Mouse (Mus musculus) adrenal gland, postnatal 4 days (tissue): ENCODE measurements around the gene 2610507B11Rik. TPM values are rescaled to one million over a fixed set of nuclear protein-coding genes. Genes with fewer than 3 reads are reported as not detected.
"Not testable (repeated sequence)": the region's sequence is repeated elsewhere in the genome, so short reads cannot be mapped to it uniquely, and the experiment has no call there.

Experiments used
- DNase-seq, 2 experiments: peaks; one replicate each; pipeline ENCODE4 v3.0.0; 2021 to 2022; ENCODE audit warnings: low spot score in 2 of 2, mixed read lengths in 2 of 2
- long read RNA-seq, 2 experiments: library from polyadenylated mRNA; stranded (forward); transcript quantifications; one replicate each; pipeline ENCODE4 v2.0.0; 2021
- total RNA-seq, 2 experiments: library from RNA; stranded (reverse); gene quantifications; 2 replicates each; pipeline ENCODE4 v1.2.3; 2021

The 2610507B11Rik gene
- 100 to 1,000 TPM; 137 to 138 TPM for total RNA-seq
- long read RNA-seq, experiment 1, full-length matches to known transcripts, result 3 of 20 reads
- long read RNA-seq, experiment 1, partial matches to known transcripts, result 16 of 20 reads
- long read RNA-seq, experiment 1, other reads (novel, unspliced or antisense), result 1 of 20 reads
- long read RNA-seq, experiment 2, full-length matches to known transcripts, result 5 of 62 reads
- long read RNA-seq, experiment 2, partial matches to known transcripts, result 53 of 62 reads
- long read RNA-seq, experiment 2, other reads (novel, unspliced or antisense), result 4 of 62 reads

DNA sequence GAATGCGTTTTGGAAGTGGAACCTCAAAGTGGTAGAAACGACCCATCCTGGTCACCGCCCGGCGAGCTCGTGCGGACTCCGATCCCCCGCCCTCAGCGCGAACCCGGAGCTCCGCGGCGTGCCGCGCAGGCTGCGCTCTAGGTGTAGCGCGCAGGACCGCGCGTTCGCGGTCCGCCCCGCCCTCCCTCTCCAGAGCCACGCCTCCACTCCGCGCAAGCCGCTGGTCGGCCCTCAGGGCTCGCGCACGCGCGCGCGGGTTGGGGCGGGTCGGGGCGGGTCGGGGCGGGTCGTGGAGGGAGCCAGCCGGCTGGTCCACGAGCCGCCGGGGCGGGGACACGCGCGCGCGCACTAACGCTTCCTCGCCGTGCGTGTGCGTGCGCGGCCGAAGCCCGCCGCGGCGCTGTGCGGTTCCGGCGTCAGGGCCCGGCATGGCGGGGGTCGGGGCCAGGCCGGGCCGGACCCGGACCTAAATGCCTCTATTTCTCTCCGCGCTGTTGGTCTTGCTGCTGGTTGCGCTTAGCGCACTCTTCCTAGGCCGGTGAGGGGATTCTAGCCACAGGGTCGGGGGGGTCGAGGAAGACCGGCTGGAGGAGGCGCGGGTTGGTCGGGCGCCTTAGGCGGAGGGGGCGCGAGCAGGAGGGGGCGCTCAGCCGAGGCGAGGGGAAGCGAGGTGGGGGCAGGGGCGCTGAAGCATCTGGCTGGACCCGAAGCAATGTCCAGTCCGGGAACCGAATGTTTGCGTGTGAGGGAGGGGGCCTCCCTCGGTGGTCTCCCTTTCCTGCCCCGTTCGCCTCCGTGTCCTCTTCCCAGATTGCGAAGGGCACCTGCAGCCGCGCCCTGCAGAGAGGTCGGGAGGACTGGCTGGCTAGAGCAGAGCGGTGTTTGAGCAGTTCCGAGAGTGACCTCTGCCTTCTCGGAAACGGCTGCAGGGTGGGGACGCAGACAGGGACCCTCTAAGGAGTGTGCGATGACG, at the start of gene 2610507B11Rik:
2610507B11Rik (plus strand) TSS at position 373 of the 973 bp plus-strand sequence.
- DNase-seq, result peak; percentile 82 to 89

GRCm38 (mm10) chr11:78213086-78213817, 48.3 kb upstream of the 2610507B11Rik start:
- no peak for DNase-seq

DNA sequence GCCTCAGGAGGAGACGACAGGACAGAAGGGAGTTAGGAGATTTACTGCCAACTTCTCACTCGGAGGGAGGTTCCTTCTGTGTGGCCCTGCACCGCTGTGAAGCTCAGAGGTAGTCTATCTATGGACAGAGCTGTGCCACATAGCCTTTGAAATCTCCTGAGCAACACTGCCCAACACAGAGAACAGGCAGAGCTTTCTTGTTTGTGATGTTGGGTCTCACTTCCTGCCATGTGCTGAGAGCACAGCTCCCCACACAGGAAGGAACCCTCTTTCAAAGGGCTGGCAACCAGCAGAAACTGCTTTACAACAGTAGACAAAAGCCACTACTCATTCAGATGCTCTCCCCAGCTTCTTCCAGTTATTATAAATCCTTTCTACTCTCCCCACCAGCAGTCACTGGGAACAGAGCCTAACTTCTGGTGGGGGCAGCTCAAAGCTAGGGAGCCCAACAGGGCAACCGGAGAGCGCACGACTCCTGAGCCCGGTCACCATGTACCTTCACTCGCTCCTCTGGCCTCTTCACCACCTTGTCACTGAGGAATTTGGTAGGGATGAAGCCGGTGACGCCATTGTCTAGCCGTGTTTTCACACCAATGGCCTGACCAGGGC, 45.7 kb upstream of the 2610507B11Rik start:
- DNase-seq, result no peak

DNA sequence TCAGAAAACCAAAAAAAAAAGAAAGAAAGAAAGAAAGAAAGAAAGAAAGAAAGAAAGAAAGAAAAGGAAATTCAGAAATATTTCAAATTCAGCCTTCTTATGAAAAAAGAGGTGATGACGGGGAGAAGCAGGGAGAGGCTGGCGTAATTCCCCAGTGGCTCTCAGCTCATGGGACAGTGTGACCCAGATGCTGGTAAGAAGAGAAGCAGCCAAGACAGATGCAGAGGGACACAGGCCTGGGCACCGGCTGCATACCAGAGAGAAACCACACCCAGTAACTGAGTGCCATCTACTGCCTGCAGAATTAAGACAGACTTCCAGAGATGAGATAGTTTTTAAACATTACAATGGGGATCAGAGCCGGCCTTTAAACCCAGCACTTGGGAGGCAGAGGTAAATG, 38.0 kb upstream of the 2610507B11Rik start:
- DNase-seq, result no peak

- DNase-seq, result no peak
Measured at GRCm38 (mm10) chr11:78231518-78231917, 30.0 kb upstream of the 2610507B11Rik start.

GRCm38 (mm10) chr11:78240193-78240857, 21.2 kb upstream of the 2610507B11Rik start:
- no peak for DNase-seq

DNA sequence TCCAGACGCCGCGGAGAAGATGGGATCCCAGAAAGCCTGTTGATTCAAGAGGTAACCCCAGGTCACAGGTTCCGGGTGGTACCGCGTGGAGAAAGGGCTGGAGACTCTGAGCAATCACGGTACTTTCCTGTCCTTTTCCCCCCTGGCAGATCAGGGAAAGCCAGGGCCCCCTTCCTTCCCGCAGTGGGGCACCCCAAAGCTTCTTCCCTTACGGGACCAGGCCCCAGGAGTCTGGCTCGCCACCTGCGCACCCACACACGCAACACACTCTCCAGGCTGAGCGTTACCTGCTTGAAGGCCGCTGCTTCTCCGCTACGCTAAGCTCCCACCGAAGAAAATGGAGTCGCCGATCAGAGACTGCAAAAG, 16.3 kb upstream of the 2610507B11Rik start:
- DNase-seq, result no peak

GRCm38 (mm10) chr11:78245627-78246317, 15.8 kb upstream of the 2610507B11Rik start, which contains the start of the genes Sdf2 and Supt6:
Gene Sdf2 (plus strand): TSS chr11:78245746.
Gene Supt6 (minus strand): TSS chr11:78245987.
- DNase-seq, result peak; percentile 56 to 81

DNA sequence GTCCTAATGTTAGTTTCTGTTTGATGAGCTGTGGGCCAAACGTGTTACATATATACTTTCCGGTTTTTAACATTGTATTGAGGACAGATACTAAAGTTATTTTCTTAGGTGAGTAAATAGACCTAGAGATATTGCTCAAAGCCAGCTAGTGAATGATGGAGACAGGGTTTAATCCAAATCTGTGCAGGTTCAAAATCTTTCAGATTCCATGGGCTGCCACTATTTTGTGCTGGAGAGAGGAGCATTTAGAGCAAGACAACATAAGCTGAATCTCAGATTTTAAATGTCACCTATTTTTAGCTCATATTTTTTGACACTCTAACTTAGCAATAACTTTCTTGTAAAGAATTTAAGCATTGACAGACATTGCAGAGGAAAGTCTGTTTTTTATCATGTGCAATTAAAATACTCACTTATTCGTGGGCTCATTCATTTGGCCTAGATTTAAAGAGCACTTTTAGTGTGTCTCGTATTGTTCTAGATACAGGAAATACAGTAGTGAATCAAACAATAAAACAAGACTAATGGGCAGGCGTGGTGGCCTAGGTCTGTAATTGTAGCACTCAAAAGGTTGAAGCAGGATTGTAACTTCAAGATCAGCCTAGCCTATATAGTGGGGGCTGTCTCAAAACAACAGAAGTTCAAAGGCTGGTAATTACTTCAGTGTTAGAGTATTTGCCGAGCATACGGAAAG, 15.1 kb upstream of the 2610507B11Rik start:
- no peak for DNase-seq

DNA sequence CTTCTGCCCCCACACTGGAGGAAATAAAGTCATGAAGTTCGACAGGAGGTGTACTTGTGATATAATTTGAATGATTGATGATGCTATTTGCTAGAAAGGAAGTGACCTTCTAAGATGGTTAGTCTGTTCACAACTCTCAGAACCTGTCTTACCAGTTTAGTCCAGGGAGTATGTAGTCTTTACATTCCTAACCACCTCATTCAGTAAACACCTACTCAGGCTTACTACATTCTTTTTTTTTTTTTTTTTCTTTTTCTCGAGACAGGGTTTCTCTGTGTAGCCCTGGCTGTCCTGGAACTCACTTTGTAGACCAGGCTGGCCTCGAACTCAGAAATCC, 14.6 kb upstream of the 2610507B11Rik start:
- no peak for DNase-seq

- no peak for DNase-seq
Measured at GRCm38 (mm10) chr11:78247727-78248140, 13.8 kb upstream of the 2610507B11Rik start.

DNA sequence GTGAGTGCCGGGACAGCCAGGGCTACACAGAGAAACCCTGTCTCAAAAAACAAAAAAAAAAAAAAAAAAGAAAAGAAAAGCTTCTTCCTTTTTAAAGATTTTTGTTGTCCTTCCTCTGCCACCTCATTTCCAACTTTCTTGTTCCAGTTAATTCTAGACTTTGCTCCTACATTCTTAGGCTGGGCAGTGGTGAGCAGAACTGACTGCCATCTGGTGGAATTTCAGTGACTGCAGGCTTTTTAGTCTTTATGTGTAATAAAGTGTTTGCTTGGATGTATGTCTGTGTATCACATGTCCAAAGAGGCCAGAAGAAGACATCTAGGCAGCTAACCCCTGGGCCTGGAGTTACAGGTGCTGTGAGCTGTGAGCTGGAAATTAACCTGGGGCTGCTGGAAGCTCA, 4.9 kb upstream of the 2610507B11Rik start:
- DNase-seq, result no peak

- no peak for DNase-seq
Measured at GRCm38 (mm10) chr11:78260489-78261258, 878 bp upstream of the 2610507B11Rik start.

DNA sequence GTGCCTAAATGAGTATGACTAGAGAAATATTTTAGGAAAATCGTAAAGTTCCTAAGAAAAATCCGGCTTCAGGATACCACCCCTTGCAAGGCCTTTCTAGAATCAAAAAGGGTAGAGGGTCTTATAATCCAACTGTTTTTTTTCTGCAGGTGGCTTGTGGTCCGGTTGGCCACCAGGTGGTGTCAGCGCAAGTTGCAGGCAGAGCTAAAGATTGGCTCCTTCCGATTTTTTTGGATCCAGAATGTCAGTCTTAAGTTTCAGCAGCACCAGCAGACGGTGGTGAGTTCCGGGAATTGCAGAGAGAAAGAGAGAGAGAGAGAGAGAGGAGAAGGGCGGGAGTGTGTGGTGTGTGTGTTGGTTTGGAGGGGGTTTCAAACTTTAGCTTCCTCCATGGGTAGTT, 998 bp downstream of the 2610507B11Rik start:
- DNase-seq, result peak in 1 of 2 experiments; percentile 20

DNA sequence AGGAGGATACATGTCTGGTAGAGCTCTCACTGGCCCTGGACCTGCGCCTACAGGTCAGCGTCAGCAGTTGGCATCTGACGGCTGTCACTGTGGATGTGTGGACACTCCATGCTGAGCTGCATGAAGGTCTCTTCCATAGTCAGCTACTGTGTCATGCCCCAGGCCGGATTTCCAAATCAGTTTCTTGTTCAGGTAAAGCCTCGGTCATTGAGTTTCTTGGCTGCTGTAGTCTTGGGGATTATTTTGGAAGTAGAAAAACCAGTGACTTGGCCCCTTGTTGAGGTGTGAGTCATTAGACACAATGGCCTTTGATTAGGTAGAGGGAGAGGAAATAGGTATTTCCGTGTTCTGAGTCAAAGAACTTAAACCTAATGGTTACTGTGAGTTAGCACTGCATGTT, 4.0 kb downstream of the 2610507B11Rik start:
- DNase-seq, result no peak

DNA sequence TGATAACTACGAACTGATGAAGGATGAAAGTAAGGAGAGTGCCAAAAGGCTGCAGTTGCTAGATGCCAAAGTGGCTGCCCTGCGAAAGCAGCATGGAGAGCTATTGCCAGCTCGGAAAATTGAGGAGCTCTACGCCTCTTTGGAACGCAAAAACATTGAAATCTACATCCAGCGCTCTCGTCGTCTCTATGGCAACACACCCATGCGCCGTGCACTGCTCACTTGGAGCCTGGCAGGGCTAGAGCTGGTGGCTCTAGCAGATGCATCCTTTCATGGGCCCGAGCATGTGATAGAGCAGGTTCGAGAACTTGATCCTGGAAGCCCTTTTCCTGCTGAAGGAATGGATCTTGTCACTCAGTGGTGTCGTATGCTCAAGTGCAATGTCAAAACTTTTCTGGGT, 10.4 kb downstream of the 2610507B11Rik start:
- DNase-seq, result no peak

GRCm38 (mm10) chr11:78275596-78275995, 14.0 kb downstream of the 2610507B11Rik start:
- DNase-seq, result no peak

- DNase-seq, result not testable (repeated sequence)
Measured at GRCm38 (mm10) chr11:78276169-78276568, 14.6 kb downstream of the 2610507B11Rik start.
